Mouse (Mus musculus): ENCODE measurements around the gene Pigu. TPM values are rescaled to one million over a fixed set of nuclear protein-coding genes. Genes with fewer than 3 reads are reported as not detected.

Pigu gene
- polyA plus RNA-seq, 1 experiment: 45.7 TPM

DNA sequence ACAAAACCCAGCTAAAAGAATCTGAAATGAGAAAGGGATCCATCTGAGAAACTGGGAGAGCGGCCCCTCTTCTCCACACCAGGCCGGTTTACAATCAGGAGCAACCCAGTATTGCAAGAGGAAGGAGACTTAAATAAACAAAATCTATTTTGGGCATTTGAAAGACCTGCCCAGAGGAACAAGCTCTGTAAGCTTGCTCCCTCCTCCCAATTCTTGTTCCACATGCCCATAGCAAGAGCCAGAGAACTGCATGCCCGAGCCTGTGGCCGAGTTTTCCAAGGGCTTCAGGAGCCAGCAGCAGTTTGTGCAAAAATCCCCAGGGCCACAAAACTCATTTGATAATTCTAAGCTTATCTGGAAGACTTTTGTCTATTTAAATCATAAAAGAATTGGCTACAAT is 57.7 kb downstream of the Pigu start:
- H3K27ac ChIP-seq (ENCODE audit: control insufficient read depth, insufficient read depth, low read length): no peak overlapping the region
- no peaks in the 10 kb centered on the region for H3K27me3 ChIP-seq (ENCODE audit: control insufficient read depth, insufficient read depth, low read length)
- no peaks in the 10 kb centered on the region for H3K4me1 ChIP-seq (replicated peaks; ENCODE audit: control insufficient read depth, insufficient read depth, low read length)
- WGBS: 92% methylated on average over 4 of the region's 4 CpGs
- TF ChIP-seq POLR2A (IDR thresholded peaks at IDR 0.05; ENCODE audit: control insufficient read depth, extremely low read depth, insufficient read depth, low read length, poor library complexity): no peak
- no peak for TF ChIP-seq CTCF (IDR thresholded peaks at IDR 0.05; ENCODE audit: borderline replicate concordance, control insufficient read depth, extremely low read depth, insufficient read depth, low read length, poor library complexity)
- peaks cover 31% of the 10 kb centered on the region for H3K36me3 ChIP-seq (ENCODE audit: control insufficient read depth, insufficient read depth, low read length)
- no peak overlapping the region for H3K4me3 ChIP-seq (ENCODE audit: control insufficient read depth, insufficient read depth, low read length)
- no peak for DNase-seq

DNA sequence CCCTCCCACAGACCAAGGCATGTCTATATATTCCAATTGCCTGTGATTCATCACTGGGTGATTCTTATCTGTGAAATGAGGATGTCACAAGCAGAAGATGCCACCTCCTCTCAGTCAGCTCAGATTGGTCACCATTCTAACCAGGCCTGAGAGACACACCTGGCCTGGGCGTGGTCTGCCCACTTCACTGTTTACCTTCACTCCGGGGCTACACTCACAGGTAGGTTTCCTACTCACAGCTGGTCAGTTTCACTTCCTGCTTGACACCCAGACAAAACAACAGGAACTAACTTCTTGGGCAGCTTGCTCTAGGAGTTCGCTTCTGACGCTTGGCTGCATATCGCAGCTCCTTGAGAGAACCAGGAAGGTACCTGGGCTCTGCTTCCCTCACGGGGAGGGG is 61.8 kb downstream of the Pigu start:
- DNase-seq: no peak
- Histone ChIP-seq H3K36me3 (ENCODE audit: control insufficient read depth, insufficient read depth, low read length) (peaks cover 27% of the 10 kb centered on the region), H3K4me1 (replicated peaks; ENCODE audit: control insufficient read depth, insufficient read depth, low read length) (no peaks in the 10 kb centered on the region), H3K27me3 (ENCODE audit: control insufficient read depth, insufficient read depth, low read length) (no peaks in the 10 kb centered on the region), H3K27ac (ENCODE audit: control insufficient read depth, insufficient read depth, low read length) (no peak overlapping the region), H3K4me3 (ENCODE audit: control insufficient read depth, insufficient read depth, low read length) (no peak overlapping the region)
- 89% methylated on average over 6 of the region's 6 CpGs for WGBS
- TF ChIP-seq POLR2A (IDR thresholded peaks at IDR 0.05; ENCODE audit: control insufficient read depth, extremely low read depth, insufficient read depth, low read length, poor library complexity): no peak
- no peak for TF ChIP-seq CTCF (IDR thresholded peaks at IDR 0.05; ENCODE audit: borderline replicate concordance, control insufficient read depth, extremely low read depth, insufficient read depth, low read length, poor library complexity)

DNA sequence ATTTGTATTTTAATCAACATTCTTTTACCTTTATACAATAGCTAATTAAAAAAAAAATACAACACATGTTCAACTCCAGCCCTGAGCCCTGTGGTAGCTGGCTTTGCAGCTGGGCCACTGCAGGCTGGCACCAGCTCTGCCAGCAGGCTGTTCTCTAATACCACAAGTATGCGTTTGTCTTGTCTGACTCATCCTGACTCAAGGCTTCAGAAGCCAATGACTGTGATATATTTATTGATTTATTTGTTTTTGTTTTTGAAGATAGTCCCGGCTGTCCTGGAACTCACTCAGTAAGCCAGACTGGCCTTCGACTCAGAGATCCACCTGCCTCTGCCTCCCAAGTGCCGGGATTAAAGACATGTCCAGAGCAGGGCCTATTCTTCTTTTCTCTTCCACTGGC is 63.3 kb downstream of the Pigu start:
- Histone ChIP-seq H3K27ac (ENCODE audit: control insufficient read depth, insufficient read depth, low read length) (no peak overlapping the region), H3K27me3 (ENCODE audit: control insufficient read depth, insufficient read depth, low read length) (no peaks in the 10 kb centered on the region), H3K4me3 (ENCODE audit: control insufficient read depth, insufficient read depth, low read length) (no peak overlapping the region), H3K36me3 (ENCODE audit: control insufficient read depth, insufficient read depth, low read length) (peaks cover 23% of the 10 kb centered on the region), H3K4me1 (replicated peaks; ENCODE audit: control insufficient read depth, insufficient read depth, low read length) (no peaks in the 10 kb centered on the region)
- DNase-seq: no peak
- 96% methylated on average over 4 of the region's 4 CpGs for WGBS
- no peak for TF ChIP-seq POLR2A (IDR thresholded peaks at IDR 0.05; ENCODE audit: control insufficient read depth, extremely low read depth, insufficient read depth, low read length, poor library complexity)

DNA sequence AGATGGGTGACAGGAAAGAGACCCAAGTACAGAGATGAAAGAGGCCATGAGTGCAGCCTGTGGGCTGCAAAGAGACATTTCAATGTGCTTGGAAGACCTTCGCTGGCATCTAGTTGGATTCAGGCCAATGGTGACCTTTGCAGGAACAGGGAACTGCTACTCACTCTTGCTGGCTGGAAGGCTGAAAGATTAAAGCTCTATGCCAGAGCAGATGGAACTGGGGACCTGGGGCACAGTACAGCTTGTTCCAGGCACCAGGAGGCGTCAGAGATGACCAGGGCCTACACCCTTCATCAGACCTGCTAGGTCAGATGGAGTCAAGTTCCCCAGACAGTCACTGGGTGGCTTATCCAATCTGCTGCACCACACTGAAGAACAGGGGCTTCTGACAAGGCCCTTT is 63.8 kb downstream of the Pigu start:
- no peaks in the 10 kb centered on the region for H3K4me1 ChIP-seq (replicated peaks; ENCODE audit: control insufficient read depth, insufficient read depth, low read length)
- no peak for TF ChIP-seq CTCF (IDR thresholded peaks at IDR 0.05; ENCODE audit: borderline replicate concordance, control insufficient read depth, extremely low read depth, insufficient read depth, low read length, poor library complexity)
- no peak for TF ChIP-seq POLR2A (IDR thresholded peaks at IDR 0.05; ENCODE audit: control insufficient read depth, extremely low read depth, insufficient read depth, low read length, poor library complexity)
- no peak overlapping the region for H3K4me3 ChIP-seq (ENCODE audit: control insufficient read depth, insufficient read depth, low read length)
- H3K27me3 ChIP-seq (ENCODE audit: control insufficient read depth, insufficient read depth, low read length): no peaks in the 10 kb centered on the region
- 96% methylated on average over 2 of the region's 2 CpGs for WGBS
- DNase-seq: no peak
- peaks cover 18% of the 10 kb centered on the region for H3K36me3 ChIP-seq (ENCODE audit: control insufficient read depth, insufficient read depth, low read length)
- H3K27ac ChIP-seq (ENCODE audit: control insufficient read depth, insufficient read depth, low read length): no peak overlapping the region

- Histone ChIP-seq H3K4me3 (ENCODE audit: control insufficient read depth, insufficient read depth, low read length) (no peak overlapping the region), H3K4me1 (replicated peaks; ENCODE audit: control insufficient read depth, insufficient read depth, low read length) (no peaks in the 10 kb centered on the region), H3K36me3 (ENCODE audit: control insufficient read depth, insufficient read depth, low read length) (no peaks in the 10 kb centered on the region), H3K27me3 (ENCODE audit: control insufficient read depth, insufficient read depth, low read length) (no peaks in the 10 kb centered on the region), H3K27ac (ENCODE audit: control insufficient read depth, insufficient read depth, low read length) (no peak overlapping the region)
- TF ChIP-seq CTCF (IDR thresholded peaks at IDR 0.05; ENCODE audit: borderline replicate concordance, control insufficient read depth, extremely low read depth, insufficient read depth, low read length, poor library complexity) (no peak), POLR2A (IDR thresholded peaks at IDR 0.05; ENCODE audit: control insufficient read depth, extremely low read depth, insufficient read depth, low read length, poor library complexity) (no peak)
- WGBS: 95% methylated on average over 8 of the region's 8 CpGs
- no peak for DNase-seq
Observed at GRCm38 (mm10) chr2:155290066-155290465, 67.2 kb downstream of the Pigu start.

DNA sequence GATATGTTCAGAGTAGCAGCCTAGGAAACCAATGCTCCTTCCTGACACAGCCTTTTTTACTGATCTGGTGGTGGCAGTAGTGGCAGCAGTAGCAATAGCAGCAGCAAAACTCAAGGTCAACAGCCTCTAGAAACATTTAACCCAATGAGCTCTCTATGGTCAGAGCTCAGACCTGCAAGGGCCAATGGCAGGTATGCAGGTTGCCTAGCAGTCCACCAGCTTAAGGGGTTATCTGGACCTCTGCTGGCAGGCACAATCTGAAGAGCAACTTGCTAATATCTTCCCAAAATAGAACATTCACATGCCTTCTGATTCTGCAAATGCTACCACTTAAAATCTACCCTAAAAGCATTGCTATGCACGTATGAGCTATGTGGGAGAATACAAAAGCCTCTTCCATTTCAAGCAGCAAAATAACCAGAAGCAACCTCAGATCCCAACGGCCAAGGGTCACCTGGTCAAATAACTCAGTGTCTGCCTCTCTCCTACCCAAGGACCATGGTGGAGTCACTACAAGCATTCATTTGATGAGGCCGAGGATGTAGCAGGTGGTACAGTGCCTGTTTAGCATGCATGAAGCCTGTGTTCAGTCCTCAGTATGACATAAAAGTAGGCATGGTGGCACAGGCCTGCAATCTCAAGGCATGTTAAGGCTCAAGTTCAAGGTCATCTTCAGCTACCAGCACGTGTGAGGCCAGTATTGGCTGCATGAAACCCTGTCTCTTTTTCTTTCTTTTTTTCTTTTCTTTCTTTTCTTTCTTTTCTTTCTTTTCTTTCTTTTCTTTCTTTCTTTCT is 69.6 kb downstream of the Pigu start:
- 96% methylated on average over 4 of the region's 4 CpGs for WGBS
- H3K4me1 ChIP-seq (replicated peaks; ENCODE audit: control insufficient read depth, insufficient read depth, low read length): no peaks in the 10 kb centered on the region

DNA sequence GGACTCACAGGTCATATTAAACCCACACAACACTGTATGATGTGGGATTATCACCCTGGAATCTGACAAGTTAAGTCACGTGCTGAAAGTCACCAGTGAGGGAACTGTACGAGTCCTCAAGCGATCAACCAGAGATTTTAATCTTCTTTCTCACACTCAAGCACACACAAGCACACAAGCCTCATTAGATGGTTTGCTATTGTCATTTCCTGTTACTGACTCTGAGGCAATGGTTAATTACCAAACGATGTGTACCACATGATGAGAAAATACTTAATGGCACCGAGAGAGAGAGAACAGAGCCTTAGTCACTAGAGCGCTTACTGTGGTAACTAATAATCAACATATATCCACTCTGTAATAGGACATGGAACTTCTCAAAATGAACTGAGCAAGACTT is 71.5 kb downstream of the Pigu start:
- Histone ChIP-seq H3K4me1 (replicated peaks; ENCODE audit: control insufficient read depth, insufficient read depth, low read length) (no peaks in the 10 kb centered on the region), H3K4me3 (ENCODE audit: control insufficient read depth, insufficient read depth, low read length) (no peak overlapping the region), H3K36me3 (ENCODE audit: control insufficient read depth, insufficient read depth, low read length) (no peaks in the 10 kb centered on the region), H3K27ac (ENCODE audit: control insufficient read depth, insufficient read depth, low read length) (no peak overlapping the region), H3K27me3 (ENCODE audit: control insufficient read depth, insufficient read depth, low read length) (no peaks in the 10 kb centered on the region)
- no peak for DNase-seq
- TF ChIP-seq POLR2A (IDR thresholded peaks at IDR 0.05; ENCODE audit: control insufficient read depth, extremely low read depth, insufficient read depth, low read length, poor library complexity) (no peak), CTCF (IDR thresholded peaks at IDR 0.05; ENCODE audit: borderline replicate concordance, control insufficient read depth, extremely low read depth, insufficient read depth, low read length, poor library complexity) (no peak)
- WGBS: 87% methylated on average over 6 of the region's 6 CpGs

More for the DNA sequence above, 69.6 kb downstream of the Pigu start:
- Histone ChIP-seq H3K27me3 (ENCODE audit: control insufficient read depth, insufficient read depth, low read length) (no peaks in the 10 kb centered on the region), H3K36me3 (ENCODE audit: control insufficient read depth, insufficient read depth, low read length) (no peaks in the 10 kb centered on the region), H3K27ac (ENCODE audit: control insufficient read depth, insufficient read depth, low read length) (no peak overlapping the region), H3K4me3 (ENCODE audit: control insufficient read depth, insufficient read depth, low read length) (no peak overlapping the region)
- DNase-seq: no peak
- TF ChIP-seq CTCF (IDR thresholded peaks at IDR 0.05; ENCODE audit: borderline replicate concordance, control insufficient read depth, extremely low read depth, insufficient read depth, low read length, poor library complexity) (no peak), POLR2A (IDR thresholded peaks at IDR 0.05; ENCODE audit: control insufficient read depth, extremely low read depth, insufficient read depth, low read length, poor library complexity) (no peak)
